Mouse (Mus musculus) liver, embryonic 14.5 days (tissue): ENCODE results near the gene 2410004B18Rik. TPM values are rescaled to one million over a fixed set of nuclear protein-coding genes. Genes with fewer than 3 reads are reported as not detected.
A peak's percentile ranks its signal among the peaks of the same experiment; 100 is the strongest.

ENCODE experiments used
- ATAC-seq: fragments of 200-750 bp; cut with Nextera tagmentation; 2 replicates; pipeline ENCODE4 v1.8.0; 2017; ENCODE audit warnings: moderate number of reproducible peaks, mild to moderate bottlenecking, moderate library complexity; ENCODE audit not compliant: insufficient read depth
- DNase-seq, 3 experiments: peaks; one replicate each; pipeline ENCODE4 v3.0.0-alpha.2; 2012 to 2013; ENCODE audit warnings: low read depth in 3 of 3, low spot score in 3 of 3
- H3K27ac ChIP-seq: fragments of 300-500 bp; sonication (generic); 2 replicates; pipeline ENCODE4 v1.5.1; 2014; ENCODE audit warnings: moderate library complexity, mild to moderate bottlenecking, control low read depth, inconsistent platforms
- H3K27me3 ChIP-seq: fragments of 300-500 bp; sonication (generic); 2 replicates; pipeline ENCODE4 v1.6.1; 2014; ENCODE audit warnings: mild to moderate bottlenecking, low read length, moderate library complexity; ENCODE audit not compliant: control insufficient read depth, insufficient read depth
- H3K36me3 ChIP-seq: fragments of 300-500 bp; sonication (generic); replicated peaks from 2 replicates; pipeline ENCODE4 v1.6.1; 2014; ENCODE audit warnings: low read depth; ENCODE audit not compliant: control insufficient read depth, insufficient read depth
- H3K4me1 ChIP-seq, 2 experiments: fragments of 200-500 bp in 1 of 2; fragments of 300-500 bp in 1 of 2; sonication (generic) in 1 of 2; replicated peaks; 2 replicates each; pipeline ENCODE4 v1.6.1; 2012 to 2014; ENCODE audit warnings: antibody characterized with exemption in 1 of 2, inconsistent platforms in 1 of 2, low read length in 1 of 2; ENCODE audit not compliant: control insufficient read depth in 2 of 2, insufficient read depth in 2 of 2
- H3K4me2 ChIP-seq: fragments of 300-500 bp; sonication (generic); 2 replicates; pipeline ENCODE4 v1.6.1; 2014; ENCODE audit warnings: low read depth, mild to moderate bottlenecking, control low read depth, moderate library complexity
- H3K4me3 ChIP-seq, 2 experiments: fragments of 200-500 bp in 1 of 2; fragments of 300-500 bp in 1 of 2; sonication (generic) in 1 of 2; 2 replicates each; pipeline ENCODE4 v1.5.1; 2012 to 2014; ENCODE audit warnings: low read depth in 2 of 2, low read length in 2 of 2, mild to moderate bottlenecking in 2 of 2, control low read depth in 1 of 2, inconsistent platforms in 1 of 2, moderate library complexity in 1 of 2; ENCODE audit not compliant: insufficient read depth in 1 of 2
- H3K9ac ChIP-seq: fragments of 300-500 bp; sonication (generic); replicated peaks from 2 replicates; pipeline ENCODE4 v1.6.1; 2014; ENCODE audit warnings: mild to moderate bottlenecking, control low read depth, moderate library complexity
- H3K9me3 ChIP-seq: fragments of 300-500 bp; sonication (generic); 2 replicates; pipeline ENCODE4 v1.6.1; 2016; ENCODE audit warnings: low read length, mixed read lengths; ENCODE audit not compliant: control insufficient read depth
- CTCF ChIP-seq: IDR thresholded peaks from 2 replicates; pipeline ENCODE4 v1.5.1; 2016; ENCODE audit warnings: antibody characterized with exemption, low read depth, control low read depth
- EP300 ChIP-seq: IDR thresholded peaks from 2 replicates; pipeline ENCODE4 v1.6.1; 2016; ENCODE audit warnings: antibody characterized with exemption, low read depth
- WGBS: fragments of 180-500 bp; shearing (Covaris S2); extraction: QIAGEN DNeasy Blood & Tissue Kit; methylation state at CpG from one replicate; pipeline ENCODE4 v1.1.7; 2014; ENCODE audit not compliant: insufficient replicate concordance; 5-methylcytosine and 5-hydroxymethylcytosine counted together
- polyA plus RNA-seq, 2 experiments: library from polyadenylated mRNA; depleted of rRNA in 1 of 2; stranded (reverse) in 1 of 2; unstranded in 1 of 2; fragments of >200 nt; fragmentation: Nextera tagmentation in 1 of 2; extraction: Ambion mirVana in 1 of 2; gene quantifications; 2 replicates each; pipeline versions ENCODE4 v1.2.1 to v1.2.3; 2012 to 2014

The 2410004B18Rik gene
- polyA plus RNA-seq, 2 experiments = 7.8 to 17.4 TPM

- H3K36me3 ChIP-seq = peaks cover 9% of the 10 kb centered on the region
- no peak for TF ChIP-seq EP300
- TF ChIP-seq CTCF = no peak
- no peak overlapping the region for H3K4me3 ChIP-seq
- peaks cover 11 to 22% of the 10 kb centered on the region in 2 experiments for H3K4me1 ChIP-seq
- peak overlapping the region; percentile 78; the same call in 1 of the 2 replicates for H3K4me2 ChIP-seq
- H3K9ac ChIP-seq = no peak overlapping the region
- 72% methylated on average over 4 of the region's 4 CpGs for WGBS
- no peak overlapping the region for H3K27ac ChIP-seq
- no peaks in the 10 kb centered on the region for H3K9me3 ChIP-seq
- no peak for ATAC-seq
- DNase-seq = no peak
- H3K27me3 ChIP-seq = no peaks in the 10 kb centered on the region
These were observed 2.2 kb downstream of the 2410004B18Rik start for GRCm38 (mm10) chr3:145939971-145940370.

GRCm38 (mm10) chr3:145941971-145942370, 4.2 kb downstream of the 2410004B18Rik start:
- ATAC-seq = no peak
- TF ChIP-seq EP300 = no peak
- TF ChIP-seq CTCF = peak; percentile 92
- H3K9ac ChIP-seq = no peak overlapping the region
- peaks cover 11 to 23% of the 10 kb centered on the region in 2 experiments for H3K4me1 ChIP-seq
- peaks cover 9% of the 10 kb centered on the region for H3K36me3 ChIP-seq
- peak; percentile 62 to 66 (median 66) for DNase-seq
- H3K9me3 ChIP-seq = no peaks in the 10 kb centered on the region
- WGBS = under 1% methylated on average over 3 of the region's 3 CpGs
- no peak overlapping the region for H3K27ac ChIP-seq
- no peak overlapping the region for H3K4me2 ChIP-seq
- no peak overlapping the region for H3K4me3 ChIP-seq
- H3K27me3 ChIP-seq = no peaks in the 10 kb centered on the region

GRCm38 (mm10) chr3:145944348-145944747, 6.5 kb downstream of the 2410004B18Rik start:
- no peak overlapping the region for H3K4me3 ChIP-seq
- no peaks in the 10 kb centered on the region for H3K27me3 ChIP-seq
- peaks cover 4 to 15% of the 10 kb centered on the region in 2 experiments for H3K4me1 ChIP-seq
- TF ChIP-seq EP300 (peak; percentile 50; the same call in 1 of the 2 replicates), CTCF (no peak)
- H3K36me3 ChIP-seq = peaks cover 9% of the 10 kb centered on the region
- H3K9me3 ChIP-seq = no peaks in the 10 kb centered on the region
- H3K27ac ChIP-seq = no peak overlapping the region
- no peak overlapping the region for H3K4me2 ChIP-seq
- peak; percentile 31; the same call in 1 of the 2 replicates for ATAC-seq
- WGBS = 28% methylated on average over 7 of the region's 7 CpGs
- DNase-seq = no peak
- no peak overlapping the region for H3K9ac ChIP-seq

DNA sequence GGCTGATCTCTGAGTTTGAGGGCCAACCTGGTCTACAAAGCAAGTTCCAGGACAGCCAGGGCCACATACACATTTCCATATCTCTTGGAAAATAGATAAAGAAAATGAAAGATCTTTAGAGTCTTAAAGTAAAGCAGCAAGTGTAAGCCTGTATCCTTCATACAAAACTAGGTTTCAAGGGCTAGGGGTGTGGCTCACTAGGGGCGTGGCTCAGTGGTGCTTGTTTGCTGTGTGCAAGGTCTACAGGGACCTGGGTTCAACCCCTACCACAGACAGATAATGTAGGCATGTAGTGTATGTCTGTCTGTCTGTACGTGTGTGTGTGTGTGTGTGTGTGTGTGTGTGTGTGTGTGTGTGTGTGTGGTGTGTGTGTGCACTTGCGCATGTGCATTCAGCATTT, 8.1 kb downstream of the 2410004B18Rik start:
- H3K27me3 ChIP-seq = no peaks in the 10 kb centered on the region
- no peak overlapping the region for H3K4me3 ChIP-seq
- peaks cover 4 to 16% of the 10 kb centered on the region in 2 experiments; a peak in 3 of 4 replicates for H3K4me1 ChIP-seq
- H3K4me2 ChIP-seq = no peak overlapping the region
- no peak overlapping the region for H3K9ac ChIP-seq
- no peaks in the 10 kb centered on the region for H3K9me3 ChIP-seq
- WGBS = 69% methylated on average over 3 of the region's 3 CpGs
- TF ChIP-seq EP300 (no peak), CTCF (no peak)
- no peak for DNase-seq
- H3K36me3 ChIP-seq = peaks cover 9% of the 10 kb centered on the region
- H3K27ac ChIP-seq = no peak overlapping the region
- no peak for ATAC-seq

GRCm38 (mm10) chr3:145946654-145947053, 8.8 kb downstream of the 2410004B18Rik start:
- 52% methylated on average over 2 of the region's 2 CpGs for WGBS

More at GRCm38 (mm10) chr3:145946654-145947053, 8.8 kb downstream of the 2410004B18Rik start:
- Histone ChIP-seq H3K9me3 (no peaks in the 10 kb centered on the region), H3K4me1 (peaks cover 4 to 21% of the 10 kb centered on the region in 2 experiments; a peak in 3 of 4 replicates), H3K4me3 (no peak overlapping the region), H3K27me3 (no peaks in the 10 kb centered on the region), H3K4me2 (no peak overlapping the region), H3K36me3 (peaks cover 9% of the 10 kb centered on the region), H3K27ac (no peak overlapping the region), H3K9ac (no peak overlapping the region)
- ATAC-seq (no peak), DNase-seq (no peak)
- no peak for TF ChIP-seq EP300
- no peak for TF ChIP-seq CTCF
